Mouse (Mus musculus) CH12.LX (cell line): ENCODE measurements around the gene Dok4. TPM values are rescaled to one million over a fixed set of nuclear protein-coding genes. Genes with fewer than 3 reads are reported as not detected.

Experiments used
- DNase-seq: peaks from one replicate; pipeline ENCODE4 v3.0.0-alpha.2; 2013; ENCODE audit errors: extremely low read depth
- H3K27ac ChIP-seq: 2 replicates; pipeline ENCODE4 v1.5.1; 2012; ENCODE audit warnings: low read depth, mild to moderate bottlenecking, control low read depth, moderate library complexity; ENCODE audit not compliant: insufficient read depth
- H3K27me3 ChIP-seq: replicated peaks from 2 replicates; pipeline ENCODE3; 2012; ENCODE audit warnings: inconsistent platforms
- H3K36me3 ChIP-seq, 2 experiments: replicated peaks in 1 of 2; 2 replicates each; pipeline versions ENCODE3 to v1.6.1; 2012; ENCODE audit warnings: inconsistent platforms in 1 of 2, low read length in 1 of 2, mild to moderate bottlenecking in 1 of 2, mixed read lengths in 1 of 2, moderate library complexity in 1 of 2; ENCODE audit not compliant: control insufficient read depth in 1 of 2, insufficient read depth in 1 of 2
- H3K4me1 ChIP-seq, 2 experiments: 2 replicates each; pipeline ENCODE4 v1.6.1; 2012; ENCODE audit warnings: inconsistent platforms in 1 of 2, moderate library complexity in 1 of 2; ENCODE audit not compliant: insufficient read depth in 2 of 2, control insufficient read depth in 1 of 2
- H3K4me2 ChIP-seq: 2 replicates; pipeline ENCODE4 v1.6.1; 2012; ENCODE audit warnings: low read depth, mild to moderate bottlenecking, control low read depth; ENCODE audit not compliant: poor library complexity, insufficient read depth, severe bottlenecking
- H3K4me3 ChIP-seq, 3 experiments: fragments of 150-350 bp in 1 of 3; sonication (generic) in 1 of 3; replicated peaks in 1 of 3; 2 replicates each; pipeline versions ENCODE3 to v1.5.1; 2011 to 2012; ENCODE audit warnings: low read depth in 2 of 3, low read length in 2 of 3, mild to moderate bottlenecking in 2 of 3, moderate library complexity in 2 of 3, control low read depth in 1 of 3, improper control_type of control experiment in 1 of 3, inconsistent platforms in 1 of 3, mixed read lengths in 1 of 3; ENCODE audit not compliant: poor library complexity in 1 of 3
- H3K79me2 ChIP-seq: replicated peaks from 2 replicates; pipeline ENCODE4 v1.6.1; 2012; ENCODE audit warnings: mild to moderate bottlenecking, moderate library complexity; ENCODE audit not compliant: control insufficient read depth, poor library complexity, insufficient read depth, severe bottlenecking; ENCODE audit errors: extremely low read depth
- H3K9ac ChIP-seq: 2 replicates; pipeline ENCODE4 v1.6.1; 2012; ENCODE audit warnings: low read depth, mild to moderate bottlenecking, control low read depth, moderate library complexity; ENCODE audit not compliant: insufficient read depth
- H3K9me3 ChIP-seq: replicated peaks from 2 replicates; pipeline ENCODE3; 2012; ENCODE audit warnings: low read length, inconsistent platforms, mixed read lengths
- CHD1 ChIP-seq: IDR thresholded peaks from 2 replicates; pipeline ENCODE4 v1.6.1; 2012; ENCODE audit warnings: low read depth, low read length, improper control_type of control experiment, inconsistent platforms
- CHD2 ChIP-seq: IDR thresholded peaks from 2 replicates; pipeline ENCODE4 v1.6.1; 2011; ENCODE audit warnings: low read length, improper control_type of control experiment
- CTCF ChIP-seq, 2 experiments: IDR thresholded peaks in 1 of 2; conservative IDR thresholded peaks in 1 of 2; 2 replicates each; pipeline ENCODE4 v1.5.1; 2011 to 2012; ENCODE audit warnings: low read depth in 2 of 2, low read length in 2 of 2, improper control_type of control experiment in 1 of 2, inconsistent platforms in 1 of 2, mild to moderate bottlenecking in 1 of 2, moderate library complexity in 1 of 2
- ELF1 ChIP-seq: IDR thresholded peaks from 2 replicates; pipeline ENCODE4 v1.6.1; 2014; ENCODE audit warnings: low read depth, mild to moderate bottlenecking, inconsistent platforms, low read length, improper control_type of control experiment
- ETS1 ChIP-seq: conservative IDR thresholded peaks from 2 replicates; pipeline ENCODE4 v1.6.1; 2012; ENCODE audit warnings: low read depth, mild to moderate bottlenecking, inconsistent platforms, low read length, improper control_type of control experiment, moderate library complexity
- GABPA ChIP-seq: IDR thresholded peaks from 2 replicates; pipeline ENCODE4 v1.6.1; 2012; ENCODE audit warnings: low read depth, low read length, improper control_type of control experiment, inconsistent platforms; ENCODE audit not compliant: insufficient replicate concordance
- HCFC1 ChIP-seq: IDR thresholded peaks from 2 replicates; pipeline ENCODE4 v1.6.1; 2012; ENCODE audit warnings: low read depth, mild to moderate bottlenecking, inconsistent platforms, low read length, improper control_type of control experiment
- IRF4 ChIP-seq: IDR thresholded peaks from 2 replicates; pipeline ENCODE4 v1.6.1; 2014; ENCODE audit warnings: low read depth, mild to moderate bottlenecking, inconsistent platforms, low read length, improper control_type of control experiment
- JUN ChIP-seq: IDR thresholded peaks from 2 replicates; pipeline ENCODE4 v1.6.1; 2011; ENCODE audit warnings: low read depth, mild to moderate bottlenecking, low read length, improper control_type of control experiment, moderate library complexity; ENCODE audit not compliant: insufficient read depth
- JUND ChIP-seq: conservative IDR thresholded peaks from 2 replicates; pipeline ENCODE4 v1.6.1; 2011; ENCODE audit warnings: low read depth, low read length, improper control_type of control experiment
- KAT2A ChIP-seq: IDR thresholded peaks from 2 replicates; pipeline ENCODE4 v1.6.1; 2012; ENCODE audit warnings: low read length, improper control_type of control experiment, inconsistent platforms; ENCODE audit not compliant: insufficient replicate concordance
- MAFK ChIP-seq: IDR thresholded peaks from 2 replicates; pipeline ENCODE4 v1.6.1; 2011; ENCODE audit warnings: low read length, improper control_type of control experiment; ENCODE audit not compliant: insufficient replicate concordance
- MAX ChIP-seq: IDR thresholded peaks from 2 replicates; pipeline ENCODE4 v1.6.1; 2011; ENCODE audit warnings: low read length, improper control_type of control experiment
- MXI1 ChIP-seq: IDR thresholded peaks from 2 replicates; pipeline ENCODE4 v1.6.1; 2011; ENCODE audit warnings: mild to moderate bottlenecking, low read depth, low read length, improper control_type of control experiment
- MYC ChIP-seq: IDR thresholded peaks from 2 replicates; pipeline ENCODE4 v1.6.1; 2011; ENCODE audit warnings: low read depth, mild to moderate bottlenecking, improper control_type of control experiment, low read length
- NELFE ChIP-seq: IDR thresholded peaks from 2 replicates; pipeline ENCODE4 v1.6.1; 2011; ENCODE audit warnings: low read depth, low read length, improper control_type of control experiment
- NRF1 ChIP-seq: IDR thresholded peaks from 2 replicates; pipeline ENCODE4 v1.6.1; 2014; ENCODE audit warnings: low read depth, mild to moderate bottlenecking, inconsistent platforms, low read length, improper control_type of control experiment, moderate library complexity
- PAX5 ChIP-seq: IDR thresholded peaks from 2 replicates; pipeline ENCODE4 v1.6.1; 2012; ENCODE audit warnings: low read length, inconsistent platforms, mixed read lengths
- POLR2A ChIP-seq: IDR thresholded peaks from 2 replicates; pipeline ENCODE4 v1.6.1; 2011; ENCODE audit warnings: low read depth, mild to moderate bottlenecking, improper control_type of control experiment, low read length
- POLR2AphosphoS2 ChIP-seq: IDR thresholded peaks from 2 replicates; pipeline ENCODE4 v1.6.1; 2011; ENCODE audit warnings: low read depth, low read length, improper control_type of control experiment
- RAD21 ChIP-seq: IDR thresholded peaks from 2 replicates; pipeline ENCODE4 v1.6.1; 2011; ENCODE audit warnings: low read depth, mild to moderate bottlenecking, low read length, improper control_type of control experiment, moderate library complexity
- RCOR1 ChIP-seq: conservative IDR thresholded peaks from 2 replicates; pipeline ENCODE4 v1.6.1; 2012; ENCODE audit warnings: low read depth, mild to moderate bottlenecking, inconsistent platforms, low read length, improper control_type of control experiment
- SIN3A ChIP-seq: IDR thresholded peaks from 2 replicates; pipeline ENCODE4 v1.6.1; 2012; ENCODE audit warnings: low read length, improper control_type of control experiment, inconsistent platforms
- SMC3 ChIP-seq: IDR thresholded peaks from 2 replicates; pipeline ENCODE4 v1.6.1; 2011; ENCODE audit warnings: low read depth, low read length, improper control_type of control experiment
- TCF12 ChIP-seq: IDR thresholded peaks from 2 replicates; pipeline ENCODE4 v1.6.1; 2014; ENCODE audit warnings: low read depth, mild to moderate bottlenecking, inconsistent platforms, low read length, improper control_type of control experiment
- UBTF ChIP-seq: IDR thresholded peaks from 2 replicates; pipeline ENCODE4 v1.6.1; 2012; ENCODE audit warnings: low read depth, mild to moderate bottlenecking, inconsistent platforms, low read length, improper control_type of control experiment, moderate library complexity
- USF1 ChIP-seq: IDR thresholded peaks from 2 replicates; pipeline ENCODE4 v1.6.1; 2014; ENCODE audit warnings: low read depth, mild to moderate bottlenecking, inconsistent platforms, low read length, improper control_type of control experiment
- USF2 ChIP-seq: conservative IDR thresholded peaks from 2 replicates; pipeline ENCODE4 v1.6.1; 2011; ENCODE audit warnings: low read depth, low read length, improper control_type of control experiment
- ZC3H11A ChIP-seq: IDR thresholded peaks from 2 replicates; pipeline ENCODE4 v1.6.1; 2012; ENCODE audit warnings: low read depth, mild to moderate bottlenecking, inconsistent platforms, low read length, improper control_type of control experiment
- ZNF384 ChIP-seq: IDR thresholded peaks from 2 replicates; pipeline ENCODE4 v1.6.1; 2012; ENCODE audit warnings: low read depth, low read length, improper control_type of control experiment, inconsistent platforms
- dilution Hi-C: fragments of 300-500 bp; cut with MboI; formaldehyde crosslinking; loops from 2 replicates; pipeline ENCODE4 v1.14.3; 2020; ENCODE audit warnings: low sequenced_read_pairs; ENCODE audit not compliant: extremely low pct_unique_long_range_greater_than_20kb, extremely low pct_ligation_motif_present
- in situ Hi-C: fragments of 300-500 bp; cut with MboI; formaldehyde crosslinking; loops from 3 replicates; pipeline ENCODE4 v1.14.3; 2019; ENCODE audit warnings: low sequenced_read_pairs, low pct_ligation_motif_present, low pct_unique_long_range_greater_than_20kb, mixed read lengths
- polyA plus RNA-seq: library from polyadenylated mRNA; unstranded; fragments of >175 nt; gene quantifications from 2 replicates; pipeline ENCODE4 v1.2.1, GENCODE M21; 2012; ENCODE audit warnings: low read depth; ENCODE audit not compliant: insufficient read length
- total RNA-seq, 2 experiments: library from RNA; depleted of rRNA; stranded (reverse); fragments of 300-350 nt in 1 of 2; fragments of >200 nt in 1 of 2; gene quantifications; 2 replicates each; pipeline ENCODE4 v1.2.3; 2012 to 2014

Dok4 gene
- total and polyA plus RNA-seq, 3 experiments = 1.9 to 2.3 (median 2.3) TPM

DNA sequence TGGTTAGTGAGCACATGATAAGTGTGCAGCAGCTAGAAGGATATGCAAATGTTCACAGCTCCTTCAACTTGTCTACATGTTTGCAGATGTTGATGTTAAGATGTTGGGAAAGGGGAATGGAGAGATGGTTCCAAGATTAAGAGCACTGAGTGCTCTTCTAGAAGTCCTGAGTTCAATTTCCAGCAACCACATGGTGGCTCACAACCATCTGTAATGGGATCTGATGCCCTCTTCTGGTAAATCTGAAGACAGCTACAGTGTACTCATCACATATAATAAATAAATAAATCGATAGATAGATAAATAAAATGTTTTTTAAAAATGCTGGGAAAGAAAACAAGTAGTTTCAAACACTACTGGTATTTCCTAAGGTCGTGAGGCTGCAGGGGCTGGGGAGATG is 34.9 kb downstream of the Dok4 start:
- Histone ChIP-seq H3K79me2 (peaks cover 17% of the 10 kb centered on the region), H3K36me3 (peaks cover 25 to 44% of the 10 kb centered on the region in 2 experiments), H3K9ac (no peak overlapping the region), H3K4me1 (peaks cover 0 to 13% of the 10 kb centered on the region in 2 experiments; a peak in 2 of 4 replicates), H3K4me3 (no peak overlapping the region), H3K27me3 (no peaks in the 10 kb centered on the region), H3K4me2 (no peak overlapping the region), H3K27ac (no peak overlapping the region), H3K9me3 (no peaks in the 10 kb centered on the region)
- in situ Hi-C loops (no loop called here), dilution Hi-C loops (no loop called here)
- no peak for DNase-seq
- TF ChIP-seq GABPA (no peak), CTCF (conservative IDR thresholded peaks at IDR 0.05 in 1 of 2, IDR thresholded peaks at IDR 0.05 in 1 of 2; ENCODE audit: low read depth in 2 of 2, low read length in 2 of 2) (peak in 1 of 2 experiments; percentile 22; a peak in 1 of 4 replicates)

DNA sequence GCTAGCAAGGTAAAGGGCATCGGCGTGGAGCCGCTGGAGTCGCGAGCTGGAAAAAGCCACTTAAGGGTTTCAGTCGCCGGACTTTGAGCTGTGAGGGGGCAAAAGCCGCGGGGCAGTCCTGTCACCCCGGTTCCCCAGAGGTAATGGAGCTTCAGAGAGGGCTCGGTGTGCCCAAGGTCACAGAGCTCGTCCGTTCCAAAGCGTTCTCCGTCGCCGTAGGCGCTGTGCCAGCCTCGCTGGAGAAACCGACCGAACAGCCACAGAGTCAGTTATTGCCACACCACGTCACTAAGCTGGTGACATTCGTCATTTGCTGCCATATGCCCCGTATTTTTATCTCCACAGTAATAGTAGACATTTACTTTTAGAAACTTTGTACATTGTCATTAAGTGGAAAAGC is 37.5 kb downstream of the Dok4 start:
- peak; percentile 64 for DNase-seq
- no peak for TF ChIP-seq KAT2A
- no peak for TF ChIP-seq NRF1
- peak; percentile 9; the same call in 1 of the 2 replicates for TF ChIP-seq NELFE
- no peak for TF ChIP-seq USF2
- TF ChIP-seq USF1 = no peak
- no peak for TF ChIP-seq TCF12
- TF ChIP-seq JUN = no peak
- no peak for TF ChIP-seq ETS1
- TF ChIP-seq CHD2 = no peak
- no peak for TF ChIP-seq JUND
- TF ChIP-seq SIN3A = peak; percentile 62; the same call in 1 of the 2 replicates
- no peak for TF ChIP-seq ELF1
- no peak for TF ChIP-seq RCOR1
- no peak for TF ChIP-seq ZNF384
- TF ChIP-seq GABPA = no peak
- TF ChIP-seq MAFK = no peak
- 0 out of 2 replicates have a peak, but pooled peaks have one; percentile 52 for TF ChIP-seq MYC
- TF ChIP-seq POLR2AphosphoS2 = no peak
- TF ChIP-seq MAX = no peak
- TF ChIP-seq RAD21 = no peak
- TF ChIP-seq SMC3 = no peak
- 0 out of 2 replicates have a peak, but pooled peaks have one; percentile 15 for TF ChIP-seq UBTF
- no peak for TF ChIP-seq ZC3H11A
- no peak for TF ChIP-seq PAX5
- peak; percentile 89 for TF ChIP-seq CHD1
- no peak for TF ChIP-seq MXI1
- TF ChIP-seq HCFC1 = no peak
- TF ChIP-seq POLR2A = no peak
- TF ChIP-seq IRF4 = no peak

More for the DNA sequence above, 37.5 kb downstream of the Dok4 start:
- Histone ChIP-seq H3K9me3 (no peaks in the 10 kb centered on the region), H3K4me3 (peak overlapping the region; percentile 82 to 96 (median 94)), H3K27ac (peak overlapping the region; percentile 65), H3K4me2 (peak overlapping the region; percentile 1; the same call in 1 of the 2 replicates), H3K79me2 (peaks cover 28% of the 10 kb centered on the region), H3K4me1 (peaks cover 0 to 22% of the 10 kb centered on the region in 2 experiments; a peak in 2 of 4 replicates), H3K36me3 (peaks cover 5 to 19% of the 10 kb centered on the region in 2 experiments), H3K9ac (peak overlapping the region; percentile 93), H3K27me3 (no peaks in the 10 kb centered on the region)
- in situ Hi-C loops = no loop called here
- dilution Hi-C loops = no loop called here
